Mouse (Mus musculus): ENCODE measurements at regions not wholly inside any gene's neighbourhood (a gene's known extent, or its start where the extent isn't known, plus 50 kb on each side); places are given as distances from the start of the nearest gene placed in this dataset.

- peak; percentile 75 for DNase-seq (ENCODE audit: low read depth)
These were observed 113.3 kb upstream of the Tbl1xr1 start for GRCm38 (mm10) chr3:21962921-21963732.

GRCm38 (mm10) chr3:21963733-21964351 lies 112.6 kb upstream of the Tbl1xr1 start:
- DNase-seq (ENCODE audit: low read depth), result no peak

GRCm38 (mm10) chr3:21964438-21964837 lies 112.0 kb upstream of the Tbl1xr1 start:
- DNase-seq (ENCODE audit: low read depth), result no peak

- DNase-seq (ENCODE audit: low read depth), result peak; percentile 83
These were observed 110.9 kb upstream of the Tbl1xr1 start for GRCm38 (mm10) chr3:21965556-21965955.

- no peak for DNase-seq (ENCODE audit: low read depth)
These were observed 104.7 kb upstream of the Tbl1xr1 start for GRCm38 (mm10) chr3:21971731-21972130.

- DNase-seq (ENCODE audit: low read depth), result no peak
These were observed 103.3 kb upstream of the Tbl1xr1 start for GRCm38 (mm10) chr3:21973153-21973552.

- DNase-seq (ENCODE audit: low read depth), result no peak
These were observed 102.8 kb upstream of the Tbl1xr1 start for GRCm38 (mm10) chr3:21973681-21974080.

- DNase-seq (ENCODE audit: low read depth), result no peak
These were observed 101.7 kb upstream of the Tbl1xr1 start for GRCm38 (mm10) chr3:21974766-21975165.

GRCm38 (mm10) chr3:21977775-21978174 lies 98.7 kb upstream of the Tbl1xr1 start:
- peak; percentile 80 for DNase-seq (ENCODE audit: low read depth)

GRCm38 (mm10) chr3:21982991-21983390 lies 93.5 kb upstream of the Tbl1xr1 start:
- DNase-seq (ENCODE audit: low read depth), result no peak

GRCm38 (mm10) chr3:21983993-21984725 lies 92.3 kb upstream of the Tbl1xr1 start:
- DNase-seq (ENCODE audit: low read depth), result no peak

GRCm38 (mm10) chr3:21984807-21985206 lies 91.6 kb upstream of the Tbl1xr1 start:
- DNase-seq (ENCODE audit: low read depth), result no peak

GRCm38 (mm10) chr3:21986164-21986892 lies 90.1 kb upstream of the Tbl1xr1 start:
- peak; percentile 54 for DNase-seq (ENCODE audit: low read depth)

- no peak for DNase-seq (ENCODE audit: low read depth)
These were observed 89.6 kb upstream of the Tbl1xr1 start for GRCm38 (mm10) chr3:21986893-21987250.

GRCm38 (mm10) chr3:21987455-21988009 lies 88.9 kb upstream of the Tbl1xr1 start:
- DNase-seq (ENCODE audit: low read depth), result peak; percentile 96

- DNase-seq (ENCODE audit: low read depth), result peak; percentile 96
These were observed 88.4 kb upstream of the Tbl1xr1 start for GRCm38 (mm10) chr3:21988010-21988531.

GRCm38 (mm10) chr3:21990526-21990925 lies 85.9 kb upstream of the Tbl1xr1 start:
- DNase-seq (ENCODE audit: low read depth), result no peak

GRCm38 (mm10) chr3:21991681-21992152 lies 84.7 kb upstream of the Tbl1xr1 start:
- peak; percentile 95 for DNase-seq (ENCODE audit: low read depth)

- DNase-seq (ENCODE audit: low read depth), result peak; percentile 92
These were observed 84.2 kb upstream of the Tbl1xr1 start for GRCm38 (mm10) chr3:21992203-21992602.

GRCm38 (mm10) chr3:21993961-21994360 lies 82.5 kb upstream of the Tbl1xr1 start:
- DNase-seq (ENCODE audit: low read depth), result no peak
